Mouse (Mus musculus) neural tube, embryonic 12.5 days (tissue): Measurements from ENCODE around the gene Flad1. TPM values are rescaled to one million over a fixed set of nuclear protein-coding genes. Genes with fewer than 3 reads are reported as not detected.

Source experiments
- polyA plus RNA-seq: library from polyadenylated mRNA; unstranded; fragments of >200 nt; fragmentation: Nextera tagmentation; extraction: Ambion mirVana; gene quantifications from 2 replicates; pipeline ENCODE4 v1.2.1, GENCODE M21; 2016

Flad1 gene
- polyA plus RNA-seq, 1 experiment from 2014 or later = 33.4 TPM

Other genes starting within 250 kb of the Flad1 start
- 38.5 and 43.0 TPM in 2 replicates for gene Clk2, start 247.1 kb downstream of the Flad1 start, polyA plus RNA-seq
- 109 and 110 TPM in 2 replicates for gene Scamp3, start 234.4 kb downstream of the Flad1 start, polyA plus RNA-seq
- gene Fam189b, start 228.7 kb downstream of the Flad1 start, polyA plus RNA-seq = 34.1 and 42.5 TPM in 2 replicates
- 44.0 and 50.3 TPM in 2 replicates for gene Gba, start 208.9 kb downstream of the Flad1 start, polyA plus RNA-seq
- 46.4 and 48.2 TPM in 2 replicates for gene Thbs3, start 196.7 kb downstream of the Flad1 start, polyA plus RNA-seq
- 174 TPM in 2 replicates for gene Mtx1, start 184.8 kb downstream of the Flad1 start, polyA plus RNA-seq
- gene Muc1, start 182.8 kb downstream of the Flad1 start, polyA plus RNA-seq = 0.84 and 1.1 TPM in 2 replicates
- gene Krtcap2, start 165.9 kb downstream of the Flad1 start, polyA plus RNA-seq = 232 and 252 TPM in 2 replicates
- gene Trim46, start 165.6 kb downstream of the Flad1 start, polyA plus RNA-seq = 32.4 and 33.5 TPM in 2 replicates
- 76.4 and 83.4 TPM in 2 replicates for gene Dpm3, start 152.5 kb downstream of the Flad1 start, polyA plus RNA-seq
- 39.0 and 40.2 TPM in 2 replicates for gene Slc50a1, start 141.3 kb downstream of the Flad1 start, polyA plus RNA-seq
- 14.4 and 15.9 TPM in 2 replicates for gene Efna1, start 130.7 kb downstream of the Flad1 start, polyA plus RNA-seq
- gene Efna3, start 88.9 kb downstream of the Flad1 start, polyA plus RNA-seq = 51.3 and 54.7 TPM in 2 replicates
- 15.8 and 17.8 TPM in 2 replicates for gene Efna4, start 73.8 kb downstream of the Flad1 start, polyA plus RNA-seq
- 37.1 and 40.4 TPM in 2 replicates for gene Adam15, start 61.9 kb downstream of the Flad1 start, polyA plus RNA-seq
- gene Dcst2, start 49.9 kb downstream of the Flad1 start, polyA plus RNA-seq = 0.10 and 0.17 TPM in 2 replicates
- 0.57 and 0.68 TPM in 2 replicates for gene Dcst1, start 46.6 kb downstream of the Flad1 start, polyA plus RNA-seq
- 0.70 and 0.71 TPM in 2 replicates for gene Zbtb7b, start 17.1 kb downstream of the Flad1 start, polyA plus RNA-seq
- 0.37 and 0.46 TPM in 2 replicates for gene Lenep, start 9.1 kb downstream of the Flad1 start, polyA plus RNA-seq
- 252 and 272 TPM in 2 replicates for gene Cks1b, start 6.5 kb upstream of the Flad1 start, polyA plus RNA-seq
- gene Shc1, start 6.6 kb upstream of the Flad1 start, polyA plus RNA-seq = 51.4 and 57.5 TPM in 2 replicates
- gene Pygo2, start 18.3 kb upstream of the Flad1 start, polyA plus RNA-seq = 55.9 and 57.3 TPM in 2 replicates
- 15.5 and 16.8 TPM in 2 replicates for gene Pbxip1, start 24.8 kb upstream of the Flad1 start, polyA plus RNA-seq
- 81.6 and 84.1 TPM in 2 replicates for gene Pmvk, start 42.7 kb upstream of the Flad1 start, polyA plus RNA-seq
- 2.7 and 3.4 TPM in 2 replicates for gene Kcnn3, start 108.3 kb upstream of the Flad1 start, polyA plus RNA-seq